ENCODE assay signal across 20 mouse cellular contexts in the genomic region with DNA sequence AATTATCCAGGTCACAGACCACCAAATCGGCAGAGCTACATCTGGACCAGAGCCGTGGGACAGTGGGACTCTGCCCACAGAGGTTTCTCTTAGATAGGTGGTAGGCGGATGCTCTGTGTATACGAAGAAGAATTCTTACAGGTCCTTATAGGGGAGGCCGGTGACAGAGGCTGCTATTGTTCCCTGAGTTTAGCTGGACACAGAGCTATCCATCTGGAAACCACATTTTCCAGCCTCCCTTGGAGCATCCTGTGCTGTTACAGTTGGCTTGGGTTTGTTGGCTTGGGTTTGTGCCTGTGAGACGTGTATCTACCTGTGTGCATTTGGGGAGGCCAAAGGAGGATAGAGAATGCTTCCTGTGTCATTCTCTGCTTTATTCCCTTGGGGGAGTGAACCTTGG. TPM values are rescaled to one million over a fixed set of nuclear protein-coding genes. Genes with fewer than 3 reads are reported as not detected.
"Had no signal": no experiment of that assay in that cellular context is flagged by ENCODE, and none has a peak within 500 bp of the region (broad histone marks: within the 10 kb centered on the region; RNA-seq: fewer than 3 reads in every experiment).

No protein-coding gene starts in this region.

- DNase-seq: cerebellum, adult 8-10 months; cerebellum, adult 9-10 months; cerebellum, adult 9-11 months; cerebellum, postnatal 25 days; cerebellum, postnatal 36 days; embryo, embryonic 11 days; forebrain, postnatal 0 days; gastrocnemius, adult 2 months; gastrocnemius, postnatal 10 days; gastrocnemius, postnatal 14 days; gastrocnemius, postnatal 25 days; gastrocnemius, postnatal 36 days; heart, adult 18-20 months; heart, adult 2 months had no signal

RNA-seq across cellular contexts. Expression of a gene that starts 15.1 kb away (rescaled TPM):
- total RNA-seq: common myeloid progenitor, adult 5-6 weeks; granulocyte monocyte progenitor cell, adult 5-6 weeks had no signal

RNA-seq across cellular contexts. Expression of a gene that starts 43.6 kb away (rescaled TPM):
- total RNA-seq: common myeloid progenitor, adult 5-6 weeks; gastrocnemius, adult 18-20 months; gastrocnemius, adult 2 months; gastrocnemius, adult 8-10 months; gastrocnemius, postnatal 25 days; gastrocnemius, postnatal 36 days; gastrocnemius, postnatal 4 days; granulocyte monocyte progenitor cell, adult 5-6 weeks; heart, adult 18-20 months; heart, adult 2 months; heart, adult 8-10 months had no signal
